Comparison of ENCODE assay signal across 8 mouse cellular contexts in the genomic region with DNA sequence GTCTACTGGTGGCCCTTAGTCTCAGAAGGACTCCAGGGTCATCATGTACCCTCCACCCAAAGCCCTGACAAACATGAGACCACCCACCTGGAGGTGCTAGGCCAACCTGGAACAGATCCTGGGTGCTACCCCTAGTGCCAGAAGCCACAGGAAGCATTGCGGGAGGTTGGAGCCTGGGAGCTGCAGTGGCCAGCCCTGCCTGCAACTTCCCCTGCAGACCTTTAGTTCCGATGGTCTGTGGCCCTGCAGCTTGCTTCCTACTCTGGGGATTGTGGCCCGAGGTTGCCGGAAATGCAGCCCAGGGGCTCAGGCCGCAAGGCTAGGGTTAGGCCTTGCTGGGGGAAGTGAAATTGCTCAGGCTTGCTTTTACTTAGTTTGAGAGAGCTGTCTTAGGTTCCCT. TPM values are rescaled to one million over a fixed set of nuclear protein-coding genes. Genes with fewer than 3 reads are reported as not detected.
DNase-seq lines count a peak whose midpoint lies in the region; ATAC-seq lines count a peak whose summit lies in the region.

TSS of gene Bank1 (minus strand) at position 284 of the 400 bp plus-strand sequence.

- no peak within 1 kb of the TSS for H3K27ac ChIP-seq in hindbrain, embryonic 16.5 days (ENCODE audit: low read depth, low read length)

- no peaks in the 10 kb centered on the region for H3K4me1 ChIP-seq in hindbrain, embryonic 16.5 days (ENCODE audit: control insufficient read depth, insufficient read depth, low read depth, low read length)

- H3K9ac ChIP-seq in hindbrain, embryonic 16.5 days (ENCODE audit: low read depth, low read length) = no peak within 1 kb of the TSS

- no peaks in the 10 kb centered on the region for H3K36me3 ChIP-seq in hindbrain, embryonic 16.5 days (ENCODE audit: control insufficient read depth, insufficient read depth, low read length)

- ATAC-seq in hindbrain, embryonic 16.5 days = no peak

- no peak within 1 kb of the TSS for H3K4me2 ChIP-seq in hindbrain, embryonic 16.5 days (ENCODE audit: low read length)

- no peak within 1 kb of the TSS for H3K4me3 ChIP-seq in hindbrain, embryonic 16.5 days (ENCODE audit: low read length)

- no peaks in the 10 kb centered on the region for H3K9me3 ChIP-seq in hindbrain, embryonic 16.5 days (ENCODE audit: control insufficient read depth, low read length)

- H3K27me3 ChIP-seq in hindbrain, embryonic 16.5 days (replicated peaks; ENCODE audit: control insufficient read depth, insufficient read depth, low read length) = no peaks in the 10 kb centered on the region

- WGBS in hindbrain, embryonic 16.5 days = 92% methylated on average over 5 of the region's 5 CpGs

- DNase-seq in frontal cortex, postnatal 10 days (ENCODE audit: low spot score in 2 of 2) = peak; percentile 16 to 22
- DNase-seq in frontal cortex, postnatal 25 days (ENCODE audit: low spot score in 2 of 2) = no peak
- DNase-seq in adrenal gland, adult 8-10 months = peak; percentile 5
- DNase-seq in kidney, postnatal 10 days = peak; percentile 9
- DNase-seq in lung, postnatal 36 days = peak; percentile 67
- DNase-seq in thymus, postnatal 0 days (ENCODE audit: low spot score) = peak; percentile 12
- DNase-seq in neural tube, embryonic 10.5 days (ENCODE audit: extremely low spot score, low spot score) = no peak

RNA-seq across cellular contexts. Expression of gene Bank1, which starts in this region (rescaled TPM):
- total RNA-seq in adrenal gland, adult 8-10 months (2022) = 1 to 10 TPM in 1 of 4 experiments, under 1 TPM in 3; 0.44 to 1.0 (median 0.61) TPM
- polyA plus RNA-seq in thymus, postnatal 0 days (2015; fragmentation: Nextera tagmentation; extraction: Ambion mirVana) = 1.4 TPM in 2 replicates
- 0.36 and 0.45 TPM in 2 replicates for polyA plus RNA-seq in hindbrain, embryonic 16.5 days (2015; fragmentation: Nextera tagmentation; extraction: Ambion mirVana)

Comparison
In these comparisons a context has a peak if more than half of its experiments do, and no peak if none do; other contexts are left out.
1. DNase-seq: peak in frontal cortex, postnatal 10 days (2 of 2), adrenal gland, adult 8-10 months (single experiment), kidney, postnatal 10 days (single experiment), lung, postnatal 36 days (single experiment) and thymus, postnatal 0 days (single experiment); none in frontal cortex, postnatal 25 days (0 of 2) and neural tube, embryonic 10.5 days (single experiment).